Mouse (Mus musculus) right cerebral cortex, adult 18-20 months (tissue): ENCODE measurements at regions not wholly inside any gene's neighbourhood (a gene's known extent, or its start where the extent isn't known, plus 50 kb on each side); places are given as distances from the start of the nearest gene placed in this dataset.
A peak's percentile ranks its signal among the peaks of the same experiment; 100 is the strongest.
"Not testable (repeated sequence)": the region's sequence is repeated elsewhere in the genome, so short reads cannot be mapped to it uniquely, and the experiment has no call there.

Experiments
- DNase-seq: peaks from one replicate; pipeline ENCODE4 v3.0.0; 2022; ENCODE audit warnings: mixed read lengths

GRCm38 (mm10) chr4:6600766-6601367 is 1638.0 kb downstream of the Car8 start:
- peak; percentile 3 for DNase-seq

- DNase-seq: no peak
These were observed 1642.5 kb downstream of the Car8 start for GRCm38 (mm10) chr4:6596321-6596720.

- not testable (repeated sequence) for DNase-seq
These were observed 1646.0 kb downstream of the Car8 start for GRCm38 (mm10) chr4:6592890-6593289.

- peak; percentile 32 for DNase-seq
These were observed 1677.1 kb downstream of the Car8 start for GRCm38 (mm10) chr4:6561604-6562357.

GRCm38 (mm10) chr4:6539626-6540025 is 1699.2 kb downstream of the Car8 start:
- DNase-seq: no peak

GRCm38 (mm10) chr4:6532441-6532840 is 1706.4 kb downstream of the Car8 start:
- DNase-seq: no peak

- no peak for DNase-seq
These were observed 1721.2 kb downstream of the Car8 start for GRCm38 (mm10) chr4:6517626-6518025.

- peak; percentile 79 for DNase-seq
These were observed 1721.7 kb upstream of the Impad1 start for GRCm38 (mm10) chr4:6514823-6515222.

GRCm38 (mm10) chr4:6513635-6514034 is 1720.5 kb upstream of the Impad1 start:
- DNase-seq: no peak

GRCm38 (mm10) chr4:6512749-6513364 is 1719.7 kb upstream of the Impad1 start:
- DNase-seq: peak; percentile 89

GRCm38 (mm10) chr4:6508091-6508490 is 1714.9 kb upstream of the Impad1 start:
- no peak for DNase-seq
